Mouse (Mus musculus) neutrophil, adult 5-6 weeks (primary cell): Measurements from ENCODE around the gene Sorbs1. TPM values are rescaled to one million over a fixed set of nuclear protein-coding genes. Genes with fewer than 3 reads are reported as not detected.

Experiments used
- ATAC-seq: fragments of 151-379, 151-347 bp; 2 replicates; pipeline ENCODE4 v1.8.0; 2017; ENCODE audit warnings: mild to moderate bottlenecking, moderate TSS enrichment; ENCODE audit not compliant: insufficient number of reproducible peaks, poor library complexity, low FRiP score, severe bottlenecking; ENCODE audit errors: extremely low read depth
- total RNA-seq: library from RNA; stranded (forward); fragments of 200-1000 nt; gene quantifications from 2 replicates; pipeline ENCODE4 v1.2.3, GENCODE M21; 2017

Sorbs1 gene
- total RNA-seq, 1 experiment from 2014 or later = 9.8 TPM

GRCm38 (mm10) chr19:40395757-40396661 is 117.6 kb downstream of the Sorbs1 start:
- no peak for ATAC-seq

- ATAC-seq = no peak
These were observed 118.3 kb downstream of the Sorbs1 start for GRCm38 (mm10) chr19:40395321-40395695.

GRCm38 (mm10) chr19:40394555-40395320 is 118.8 kb downstream of the Sorbs1 start:
- ATAC-seq = no peak

- no peak for ATAC-seq
These were observed 120.7 kb downstream of the Sorbs1 start for GRCm38 (mm10) chr19:40392795-40393392.

- ATAC-seq = peak; percentile 78
These were observed 122.1 kb downstream of the Sorbs1 start for GRCm38 (mm10) chr19:40391469-40391868.

GRCm38 (mm10) chr19:40386916-40387315 is 126.7 kb downstream of the Sorbs1 start:
- ATAC-seq = no peak

- no peak for ATAC-seq
These were observed 128.2 kb downstream of the Sorbs1 start for GRCm38 (mm10) chr19:40385334-40385733.

- ATAC-seq = no peak
These were observed 129.6 kb downstream of the Sorbs1 start for GRCm38 (mm10) chr19:40383931-40384330.

- ATAC-seq = no peak
These were observed 132.9 kb downstream of the Sorbs1 start for GRCm38 (mm10) chr19:40380656-40381055.

- ATAC-seq = no peak
These were observed 133.6 kb downstream of the Sorbs1 start for GRCm38 (mm10) chr19:40380005-40380404.

GRCm38 (mm10) chr19:40379081-40379480 is 134.5 kb downstream of the Sorbs1 start:
- ATAC-seq = no peak

GRCm38 (mm10) chr19:40377632-40378031 is 135.9 kb downstream of the Sorbs1 start:
- no peak for ATAC-seq

GRCm38 (mm10) chr19:40376566-40377281 is 136.9 kb downstream of the Sorbs1 start:
- ATAC-seq = no peak

- no peak for ATAC-seq
These were observed 138.9 kb downstream of the Sorbs1 start for GRCm38 (mm10) chr19:40374720-40375119.

- ATAC-seq = no peak
These were observed 140.9 kb downstream of the Sorbs1 start for GRCm38 (mm10) chr19:40372679-40373078.

GRCm38 (mm10) chr19:40371866-40372265 is 141.7 kb downstream of the Sorbs1 start:
- ATAC-seq = no peak

- no peak for ATAC-seq
These were observed 143.4 kb downstream of the Sorbs1 start for GRCm38 (mm10) chr19:40369852-40370811.

- ATAC-seq = no peak
These were observed 145.1 kb downstream of the Sorbs1 start for GRCm38 (mm10) chr19:40368517-40368916.
